ENCODE assay signal across 9 mouse cellular contexts in the genomic region with DNA sequence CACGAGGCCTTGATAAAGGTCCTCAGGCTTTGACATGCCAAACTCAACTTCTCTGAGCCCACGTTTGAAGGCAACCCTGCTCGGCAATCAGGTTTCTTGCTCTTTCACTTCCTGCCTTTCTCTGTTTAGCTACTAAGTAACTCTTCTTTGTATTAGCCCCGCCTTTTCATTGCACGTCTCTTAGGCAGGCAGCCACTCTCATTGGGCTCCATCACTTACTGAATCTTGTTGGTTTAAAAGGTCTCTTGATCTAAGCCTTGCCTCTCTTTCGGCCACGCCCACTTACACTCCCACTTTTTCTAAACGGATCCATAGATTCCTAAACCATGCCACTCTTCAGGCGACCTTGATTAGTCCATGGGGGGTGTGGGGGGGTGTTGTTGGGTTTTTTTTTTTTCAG. TPM values are rescaled to one million over a fixed set of nuclear protein-coding genes. Genes with fewer than 3 reads are reported as not detected.
DNase-seq lines count a peak whose midpoint lies in the region; ATAC-seq and TF ChIP-seq lines count a peak whose summit lies in the region.
"Had no signal": no experiment of that assay in that cellular context is flagged by ENCODE, and none has a peak within 500 bp of the region (broad histone marks: within the 10 kb centered on the region; RNA-seq: fewer than 3 reads in every experiment).

No protein-coding gene starts in this region.

- peak overlapping the region; percentile 88; the same call in 1 of the 2 replicates for H3K4me2 ChIP-seq in lung, postnatal 0 days (replicated peaks; ENCODE audit: low read depth, low read length)
- peak overlapping the region; percentile 85 for H3K4me2 ChIP-seq in forebrain, embryonic 12.5 days
- H3K4me2 ChIP-seq in limb, embryonic 13.5 days (replicated peaks), result peak overlapping the region; percentile 81
- H3K4me2 ChIP-seq in stomach, embryonic 15.5 days, result peak overlapping the region; percentile 95

- H3K4me3 ChIP-seq in lung, postnatal 0 days (ENCODE audit: low read depth, low read length), result no peak overlapping the region
- peak overlapping the region; percentile 84 for H3K4me3 ChIP-seq in forebrain, embryonic 12.5 days (replicated peaks)
- peak overlapping the region; percentile 72 for H3K4me3 ChIP-seq in limb, embryonic 13.5 days
- peak overlapping the region; percentile 65; the same call in 1 of the 2 replicates for H3K4me3 ChIP-seq in stomach, embryonic 15.5 days (replicated peaks)

- no peak for TF ChIP-seq EP300 in lung, postnatal 0 days (IDR thresholded peaks at IDR 0.05)

- H3K9ac ChIP-seq in lung, postnatal 0 days (replicated peaks; ENCODE audit: low read depth), result no peak overlapping the region
- H3K9ac ChIP-seq in forebrain, embryonic 12.5 days, result no peak overlapping the region
- H3K9ac ChIP-seq in limb, embryonic 13.5 days, result no peak overlapping the region
- no peak overlapping the region for H3K9ac ChIP-seq in stomach, embryonic 15.5 days

- ATAC-seq in lung, postnatal 0 days, result no peak
- ATAC-seq in forebrain, embryonic 12.5 days (ENCODE audit: low FRiP score), result no peak
- no peak for ATAC-seq in limb, embryonic 13.5 days (ENCODE audit: low FRiP score, low read depth)
- no peak for ATAC-seq in stomach, embryonic 15.5 days (ENCODE audit: insufficient read depth, low FRiP score, low read depth)
- ATAC-seq in megakaryocyte, adult 5-6 weeks (ENCODE audit: poor library complexity, severe bottlenecking), result no peak

- TF ChIP-seq CTCF in lung, postnatal 0 days (IDR thresholded peaks at IDR 0.05), result no peak

- no peak overlapping the region for H3K27ac ChIP-seq in lung, postnatal 0 days (ENCODE audit: low read length)
- no peak overlapping the region for H3K27ac ChIP-seq in forebrain, embryonic 12.5 days
- no peak overlapping the region for H3K27ac ChIP-seq in limb, embryonic 13.5 days
- H3K27ac ChIP-seq in stomach, embryonic 15.5 days, result no peak overlapping the region

- WGBS in lung, postnatal 0 days, result 23% methylated on average over 9 of the region's 9 CpGs
- WGBS in forebrain, embryonic 12.5 days, result 25% methylated on average over 9 of the region's 9 CpGs
- WGBS in limb, embryonic 13.5 days, result 25% methylated on average over 9 of the region's 9 CpGs
- WGBS in stomach, embryonic 15.5 days, result 19% methylated on average over 9 of the region's 9 CpGs

- no peaks in the 10 kb centered on the region for H3K4me1 ChIP-seq in lung, postnatal 0 days (ENCODE audit: insufficient read depth, low read depth, low read length)
- peaks cover 42% of the 10 kb centered on the region for H3K4me1 ChIP-seq in forebrain, embryonic 12.5 days
- peaks cover 19% of the 10 kb centered on the region for H3K4me1 ChIP-seq in limb, embryonic 13.5 days
- peaks cover 13% of the 10 kb centered on the region for H3K4me1 ChIP-seq in stomach, embryonic 15.5 days

- no peaks in the 10 kb centered on the region for H3K36me3 ChIP-seq in lung, postnatal 0 days (ENCODE audit: insufficient read depth, low read length)
- peaks cover 34% of the 10 kb centered on the region for H3K36me3 ChIP-seq in forebrain, embryonic 12.5 days (replicated peaks)
- H3K36me3 ChIP-seq in limb, embryonic 13.5 days, result peaks cover 25% of the 10 kb centered on the region
- no peaks in the 10 kb centered on the region for H3K36me3 ChIP-seq in stomach, embryonic 15.5 days

- H3K9me3 ChIP-seq in lung, postnatal 0 days (ENCODE audit: low read length), result no peaks in the 10 kb centered on the region
- 0 out of 2 replicates have a peak, but pooled peaks cover 4% of the 10 kb centered on the region for H3K9me3 ChIP-seq in forebrain, embryonic 12.5 days
- H3K9me3 ChIP-seq in limb, embryonic 13.5 days, result no peaks in the 10 kb centered on the region
- no peaks in the 10 kb centered on the region for H3K9me3 ChIP-seq in stomach, embryonic 15.5 days

- no peaks in the 10 kb centered on the region for H3K27me3 ChIP-seq in lung, postnatal 0 days (replicated peaks; ENCODE audit: insufficient read depth, low read length)
- 0 out of 2 replicates have a peak, but pooled peaks cover 3% of the 10 kb centered on the region for H3K27me3 ChIP-seq in forebrain, embryonic 12.5 days
- peaks cover 72% of the 10 kb centered on the region for H3K27me3 ChIP-seq in limb, embryonic 13.5 days
- peaks cover 20% of the 10 kb centered on the region; the same call in 1 of the 2 replicates for H3K27me3 ChIP-seq in stomach, embryonic 15.5 days (replicated peaks)

- DNase-seq in lung, postnatal 0 days (ENCODE audit: low spot score), result no peak
- DNase-seq in lung, adult 18-20 months, result no peak
- no peak for DNase-seq in adrenal gland, adult 2 months
- DNase-seq: heart, adult 18-20 months had no signal

RNA-seq across cellular contexts. Expression of a gene that starts 1.6 kb away (rescaled TPM):
- polyA plus RNA-seq in lung, postnatal 0 days (2015; fragmentation: Nextera tagmentation; extraction: Ambion mirVana), result 6.8 and 8.1 TPM in 2 replicates
- 214 and 237 TPM in 2 replicates for polyA plus RNA-seq in forebrain, embryonic 12.5 days (2016; fragmentation: Nextera tagmentation; extraction: Ambion mirVana)
- polyA plus RNA-seq in limb, embryonic 13.5 days (2015; fragmentation: Nextera tagmentation; extraction: Ambion mirVana), result 38.4 and 44.2 TPM in 2 replicates
- 38.6 and 46.5 TPM in 2 replicates for polyA plus RNA-seq in stomach, embryonic 15.5 days (2015; fragmentation: Nextera tagmentation; extraction: Ambion mirVana)
- total RNA-seq in adrenal gland, adult 2 months (2021), result 10 to 100 TPM; 22.7 to 43.2 TPM
- 37.7 and 54.1 TPM in 2 replicates for polyA plus RNA-seq in adrenal gland, adult 2 months (2012; rRNA removed)
- total RNA-seq in megakaryocyte, adult 5-6 weeks (2015), result 0.07 and 0.25 TPM in 2 replicates
- 0.08 TPM in 1 of 2 replicates, not detected in the other for total RNA-seq in megakaryocyte, adult 5-6 weeks (2017)
- total RNA-seq: megakaryocyte progenitor cell, adult 5-6 weeks had no signal

RNA-seq across cellular contexts. Expression of a gene that starts 13.8 kb away (rescaled TPM):
- not detected in 2 replicates for polyA plus RNA-seq in lung, postnatal 0 days (2015; fragmentation: Nextera tagmentation; extraction: Ambion mirVana)
- polyA plus RNA-seq in forebrain, embryonic 12.5 days (2016; fragmentation: Nextera tagmentation; extraction: Ambion mirVana), result 1.1 and 1.6 TPM in 2 replicates
- 0.20 and 0.23 TPM in 2 replicates for polyA plus RNA-seq in limb, embryonic 13.5 days (2015; fragmentation: Nextera tagmentation; extraction: Ambion mirVana)
- 4.7 and 6.0 TPM in 2 replicates for polyA plus RNA-seq in stomach, embryonic 15.5 days (2015; fragmentation: Nextera tagmentation; extraction: Ambion mirVana)
- total RNA-seq in adrenal gland, adult 2 months (2021), result not detected
- polyA plus RNA-seq in adrenal gland, adult 2 months (2012; rRNA removed), result not detected in 2 replicates
- not detected in 2 replicates for total RNA-seq in megakaryocyte, adult 5-6 weeks (2015)
- total RNA-seq in megakaryocyte, adult 5-6 weeks (2017), result 0.07 TPM in 1 of 2 replicates, not detected in the other
- total RNA-seq: heart, adult 18-20 months; megakaryocyte progenitor cell, adult 5-6 weeks had no signal

RNA-seq across cellular contexts. Expression of a gene that starts 14.4 kb away (rescaled TPM):
- polyA plus RNA-seq in lung, postnatal 0 days (2015; fragmentation: Nextera tagmentation; extraction: Ambion mirVana), result 0.12 TPM in 2 replicates
- polyA plus RNA-seq in forebrain, embryonic 12.5 days (2016; fragmentation: Nextera tagmentation; extraction: Ambion mirVana), result 0.09 and 0.35 TPM in 2 replicates
- polyA plus RNA-seq in limb, embryonic 13.5 days (2015; fragmentation: Nextera tagmentation; extraction: Ambion mirVana), result 0.09 TPM in 2 replicates
- 3.7 and 5.7 TPM in 2 replicates for polyA plus RNA-seq in stomach, embryonic 15.5 days (2015; fragmentation: Nextera tagmentation; extraction: Ambion mirVana)
- total RNA-seq in adrenal gland, adult 2 months (2021), result not detected
- not detected in 2 replicates for polyA plus RNA-seq in adrenal gland, adult 2 months (2012; rRNA removed)
- total RNA-seq in megakaryocyte, adult 5-6 weeks (2015), result not detected in 2 replicates
- total RNA-seq in megakaryocyte, adult 5-6 weeks (2017), result 0.29 TPM in 1 of 2 replicates, not detected in the other
- total RNA-seq: heart, adult 18-20 months had no signal

RNA-seq across cellular contexts. Expression of a gene that starts 22.2 kb away (rescaled TPM):
- polyA plus RNA-seq in lung, postnatal 0 days (2015; fragmentation: Nextera tagmentation; extraction: Ambion mirVana), result 1.9 and 2.5 TPM in 2 replicates
- polyA plus RNA-seq in forebrain, embryonic 12.5 days (2016; fragmentation: Nextera tagmentation; extraction: Ambion mirVana), result 0.97 and 1.4 TPM in 2 replicates
- 1.3 and 2.0 TPM in 2 replicates for polyA plus RNA-seq in limb, embryonic 13.5 days (2015; fragmentation: Nextera tagmentation; extraction: Ambion mirVana)
- 2.5 and 2.6 TPM in 2 replicates for polyA plus RNA-seq in stomach, embryonic 15.5 days (2015; fragmentation: Nextera tagmentation; extraction: Ambion mirVana)
- total RNA-seq in adrenal gland, adult 2 months (2021), result 1 to 10 TPM; 1.1 to 1.3 TPM
- polyA plus RNA-seq in adrenal gland, adult 2 months (2012; rRNA removed), result 3.7 and 4.1 TPM in 2 replicates
- total RNA-seq in megakaryocyte, adult 5-6 weeks (2015), result 23.0 and 28.6 TPM in 2 replicates
- 13.3 and 17.2 TPM in 2 replicates for total RNA-seq in megakaryocyte, adult 5-6 weeks (2017)

RNA-seq across cellular contexts. Expression of a gene that starts 24.0 kb away (rescaled TPM):
- 7.2 and 9.4 TPM in 2 replicates for polyA plus RNA-seq in lung, postnatal 0 days (2015; fragmentation: Nextera tagmentation; extraction: Ambion mirVana)
- not detected in 2 replicates for polyA plus RNA-seq in forebrain, embryonic 12.5 days (2016; fragmentation: Nextera tagmentation; extraction: Ambion mirVana)
- polyA plus RNA-seq in limb, embryonic 13.5 days (2015; fragmentation: Nextera tagmentation; extraction: Ambion mirVana), result 0.64 and 0.68 TPM in 2 replicates
- polyA plus RNA-seq in stomach, embryonic 15.5 days (2015; fragmentation: Nextera tagmentation; extraction: Ambion mirVana), result 1.4 and 2.0 TPM in 2 replicates
- total RNA-seq in adrenal gland, adult 2 months (2021), result 1 to 10 TPM; 1.2 to 2.0 TPM
- polyA plus RNA-seq in adrenal gland, adult 2 months (2012; rRNA removed), result 6.3 and 7.9 TPM in 2 replicates
- total RNA-seq in megakaryocyte, adult 5-6 weeks (2015), result 45.8 and 47.6 TPM in 2 replicates
- 13.3 and 18.5 TPM in 2 replicates for total RNA-seq in megakaryocyte, adult 5-6 weeks (2017)
